Mouse (Mus musculus) right cerebral cortex, adult 18-20 months (tissue): ENCODE measurements at regions not wholly inside any gene's neighbourhood (a gene's known extent, or its start where the extent isn't known, plus 50 kb on each side); places are given as distances from the start of the nearest gene placed in this dataset.

Experiments used
- DNase-seq: peaks from one replicate; pipeline ENCODE4 v3.0.0; 2022; ENCODE audit warnings: mixed read lengths

- no peak for DNase-seq
Observed at GRCm38 (mm10) chr15:61241741-61242140, 318.9 kb upstream of the A1bg start.

DNA sequence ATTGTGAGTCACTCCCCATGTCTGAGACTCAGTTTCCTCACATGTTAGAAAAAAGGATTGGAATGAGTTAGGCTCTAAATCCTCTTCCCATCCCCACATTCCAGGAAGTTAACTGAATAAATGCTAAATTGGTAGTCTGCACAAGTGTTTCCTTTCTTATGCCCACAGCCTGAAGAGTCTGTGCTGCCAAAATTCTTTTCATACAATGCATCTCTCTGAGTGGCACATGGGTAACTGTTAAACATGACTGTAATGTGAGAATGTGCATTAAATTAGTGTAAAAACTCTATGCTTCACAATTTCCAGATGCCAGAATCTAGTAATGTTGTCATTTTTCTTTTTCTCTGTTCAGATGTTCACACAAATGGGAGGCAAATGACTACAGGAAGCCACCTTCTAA is 317.5 kb upstream of the A1bg start:
- no peak for DNase-seq

DNA sequence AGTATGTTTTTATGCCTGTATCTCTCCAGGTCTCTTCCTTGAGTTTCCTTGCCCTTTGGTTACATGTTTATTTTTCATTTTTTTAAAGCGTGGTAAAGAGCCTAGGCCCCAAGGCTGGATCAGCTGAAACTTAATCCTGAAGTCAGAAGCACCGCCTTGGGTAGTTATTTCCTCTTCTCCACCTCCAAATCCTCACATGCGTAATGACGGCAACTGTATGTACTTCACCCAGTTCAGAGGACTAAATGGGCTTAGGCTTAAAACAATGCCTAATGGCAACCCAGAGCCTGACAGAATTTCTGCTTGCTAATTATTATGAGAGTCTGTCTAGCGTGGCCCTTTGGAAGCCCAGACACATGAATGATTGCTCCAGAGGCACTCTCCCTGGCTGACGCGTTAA is 316.6 kb upstream of the A1bg start:
- no peak for DNase-seq

DNA sequence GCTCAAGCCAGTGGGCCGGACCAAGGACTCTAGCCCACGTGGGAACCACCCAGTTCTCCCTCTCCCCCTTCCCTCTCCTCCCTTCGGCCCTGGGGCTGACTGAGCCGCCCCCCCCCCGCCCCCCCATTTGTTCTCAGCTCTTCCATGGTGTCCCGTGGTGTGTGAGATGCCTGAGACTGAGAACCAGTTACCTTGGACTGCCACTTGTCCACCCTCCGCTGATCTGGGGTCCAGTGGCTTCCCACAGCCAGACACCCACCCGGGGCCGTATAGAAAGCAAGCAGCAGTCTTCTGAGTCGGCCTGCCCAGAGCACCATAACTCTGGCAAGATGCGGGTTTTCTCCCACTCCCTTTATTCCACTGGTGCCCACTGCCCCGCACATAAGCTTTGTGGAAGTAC is 316.2 kb upstream of the A1bg start:
- DNase-seq: no peak

GRCm38 (mm10) chr15:61229579-61229978 is 306.8 kb upstream of the A1bg start:
- no peak for DNase-seq

- DNase-seq: no peak
Observed at GRCm38 (mm10) chr15:61222923-61223322, 300.1 kb upstream of the A1bg start.

- no peak for DNase-seq
Observed at GRCm38 (mm10) chr15:61210161-61210560, 287.3 kb upstream of the A1bg start.

GRCm38 (mm10) chr15:61189981-61190380 is 267.2 kb upstream of the A1bg start:
- no peak for DNase-seq

- peak; percentile 0 for DNase-seq
Observed at GRCm38 (mm10) chr15:61189481-61189880, 266.7 kb upstream of the A1bg start.

- no peak for DNase-seq
Observed at GRCm38 (mm10) chr15:61184597-61184963, 261.8 kb upstream of the A1bg start.

DNA sequence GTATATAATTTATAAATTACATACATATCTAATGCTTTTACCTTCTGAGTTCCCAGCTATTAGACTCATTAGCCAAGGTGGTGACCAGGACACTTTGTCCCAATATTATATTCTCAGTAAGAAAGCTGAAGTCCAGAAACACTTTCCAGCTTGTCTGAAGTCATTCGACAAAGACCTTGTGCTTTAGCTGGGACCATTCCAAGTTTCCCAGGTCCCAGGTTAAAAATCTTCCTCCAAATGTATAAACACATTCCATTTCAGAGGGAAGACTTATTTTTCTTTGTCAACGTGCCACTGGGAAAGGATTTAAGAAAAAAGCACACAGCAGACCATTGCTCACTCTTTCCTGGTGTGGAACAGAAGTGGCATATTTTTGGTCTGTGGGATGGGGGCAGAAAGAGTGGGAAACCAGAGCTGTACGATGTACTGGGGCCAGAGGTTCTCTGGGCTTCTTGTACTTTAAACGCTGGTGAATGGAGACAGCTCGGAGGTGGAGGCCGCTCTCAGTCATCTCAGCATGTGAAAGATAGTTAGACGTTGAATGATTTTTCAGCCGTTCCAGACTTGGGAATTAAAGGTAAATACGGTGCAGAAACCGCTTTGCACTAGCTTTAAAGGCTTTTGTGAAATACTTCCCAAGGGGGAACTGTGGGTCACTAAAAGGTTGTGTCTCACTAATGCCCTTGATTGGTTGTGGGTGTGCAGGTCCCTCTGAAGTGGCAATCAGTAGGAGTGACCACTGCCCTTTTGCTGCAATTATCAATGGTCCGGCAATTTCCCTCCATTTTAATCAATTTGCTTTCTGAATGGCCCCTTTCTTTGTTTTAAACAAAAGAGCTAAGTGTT is 261.2 kb upstream of the A1bg start:
- no peak for DNase-seq

GRCm38 (mm10) chr15:61183291-61183690 is 260.5 kb upstream of the A1bg start:
- no peak for DNase-seq

GRCm38 (mm10) chr15:61168842-61169416 is 246.1 kb upstream of the A1bg start:
- no peak for DNase-seq

DNA sequence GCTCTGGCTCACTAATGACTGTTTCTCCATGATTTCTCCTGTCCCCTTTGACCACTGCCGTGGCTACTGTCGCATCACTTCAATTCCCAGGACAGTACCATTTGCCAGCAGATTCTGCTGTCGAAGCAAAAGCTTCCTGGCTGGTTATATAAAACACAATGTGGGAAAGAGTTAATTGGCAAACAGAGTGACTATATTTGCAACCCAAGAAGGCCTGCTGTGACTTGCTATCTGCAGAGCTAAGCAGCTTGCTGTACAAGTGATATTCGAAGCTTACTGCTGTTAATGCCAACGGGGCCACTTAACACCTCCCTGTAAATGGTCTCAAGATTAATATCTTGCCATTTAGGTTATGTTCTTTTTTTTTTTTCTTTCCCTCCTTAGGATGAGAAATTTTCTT is 242.2 kb upstream of the A1bg start:
- DNase-seq: no peak

- no peak for DNase-seq
Observed at GRCm38 (mm10) chr15:61161397-61161796, 238.6 kb upstream of the A1bg start.

GRCm38 (mm10) chr15:61160666-61161065 is 237.9 kb upstream of the A1bg start:
- no peak for DNase-seq

GRCm38 (mm10) chr15:61159552-61159951 is 236.7 kb upstream of the A1bg start:
- no peak for DNase-seq

- peak; percentile 25 for DNase-seq
Observed at GRCm38 (mm10) chr15:61158041-61158545, 235.3 kb upstream of the A1bg start.

DNA sequence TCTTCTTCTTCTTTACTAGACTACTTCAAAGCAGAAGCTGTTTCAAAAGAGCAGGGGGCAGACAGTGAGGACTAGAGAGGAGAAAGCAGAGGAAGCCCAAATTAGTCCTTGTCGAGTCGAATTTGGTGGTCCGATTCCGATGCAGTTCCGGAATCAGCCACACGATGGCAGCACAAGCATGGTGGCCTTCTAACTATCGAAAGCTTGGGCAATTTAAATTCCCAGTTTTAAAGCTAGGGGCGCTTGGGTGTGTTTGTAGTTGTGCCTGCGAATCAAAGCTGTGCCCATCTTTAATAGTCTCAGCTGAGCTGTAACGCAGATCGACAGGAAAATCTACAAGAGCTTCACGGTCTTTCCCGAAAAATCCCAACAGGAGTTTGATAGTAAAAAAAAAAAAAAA is 234.7 kb upstream of the A1bg start:
- DNase-seq: peak; percentile 88

DNA sequence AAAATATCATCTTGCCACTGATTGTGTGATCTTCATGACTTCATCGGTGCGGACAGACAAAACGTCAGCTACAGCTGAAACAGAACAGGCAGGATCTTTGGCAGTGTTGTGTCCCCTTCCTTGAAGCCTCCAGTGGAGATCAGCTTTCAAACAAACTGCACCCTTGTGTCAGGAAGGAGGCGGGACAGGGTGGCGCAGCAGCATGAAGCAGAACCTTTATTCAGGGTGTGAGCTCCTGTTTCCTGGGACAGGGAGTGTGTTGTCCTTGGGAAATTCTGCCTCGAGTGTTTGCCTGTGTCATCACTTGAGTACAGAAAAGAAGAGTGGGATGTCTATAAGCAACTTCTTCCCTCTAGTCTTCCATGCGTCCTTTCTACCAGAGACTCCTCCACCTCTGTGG is 232.7 kb upstream of the A1bg start:
- DNase-seq: no peak

DNA sequence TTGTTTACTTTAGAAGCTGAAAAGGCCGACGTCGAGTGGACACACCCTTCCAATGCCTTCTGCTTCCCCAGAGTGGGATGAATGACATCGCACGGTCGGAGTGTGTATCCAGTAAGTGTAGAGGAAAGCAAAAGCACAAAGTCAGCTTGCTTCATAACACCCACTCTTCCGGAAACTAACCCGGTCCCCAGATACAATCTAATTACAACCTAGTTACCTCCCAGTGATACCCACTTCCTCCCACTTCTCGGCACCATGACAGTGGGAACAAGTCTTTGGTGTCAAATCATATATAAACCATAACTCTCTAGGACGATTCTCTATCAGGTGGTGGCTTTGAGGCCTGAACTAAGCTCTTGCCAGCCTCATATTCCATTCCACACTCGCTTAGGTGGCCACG is 231.4 kb upstream of the A1bg start:
- no peak for DNase-seq

- DNase-seq: no peak
Observed at GRCm38 (mm10) chr15:61142851-61143250, 220.0 kb upstream of the A1bg start.

- no peak for DNase-seq
Observed at GRCm38 (mm10) chr15:61139151-61139550, 216.3 kb upstream of the A1bg start.

GRCm38 (mm10) chr15:61136781-61137180 is 214.0 kb upstream of the A1bg start:
- no peak for DNase-seq

- no peak for DNase-seq
Observed at GRCm38 (mm10) chr15:61133316-61133715, 210.5 kb upstream of the A1bg start.
